Mouse (Mus musculus) liver, embryonic 14.5 days (tissue): ENCODE measurements around the gene Gas7. TPM values are rescaled to one million over a fixed set of nuclear protein-coding genes. Genes with fewer than 3 reads are reported as not detected.
A peak's percentile ranks its signal among the peaks of the same experiment; 100 is the strongest.

ENCODE experiments used
- ATAC-seq: fragments of 200-750 bp; cut with Nextera tagmentation; 2 replicates; pipeline ENCODE4 v1.8.0; 2017; ENCODE audit warnings: moderate number of reproducible peaks, mild to moderate bottlenecking, moderate library complexity; ENCODE audit not compliant: insufficient read depth
- DNase-seq, 3 experiments: peaks; one replicate each; pipeline ENCODE4 v3.0.0-alpha.2; 2012 to 2013; ENCODE audit warnings: low read depth in 3 of 3, low spot score in 3 of 3
- H3K27ac ChIP-seq: fragments of 300-500 bp; sonication (generic); 2 replicates; pipeline ENCODE4 v1.5.1; 2014; ENCODE audit warnings: moderate library complexity, mild to moderate bottlenecking, control low read depth, inconsistent platforms
- H3K27me3 ChIP-seq: fragments of 300-500 bp; sonication (generic); 2 replicates; pipeline ENCODE4 v1.6.1; 2014; ENCODE audit warnings: mild to moderate bottlenecking, low read length, moderate library complexity; ENCODE audit not compliant: control insufficient read depth, insufficient read depth
- H3K36me3 ChIP-seq: fragments of 300-500 bp; sonication (generic); replicated peaks from 2 replicates; pipeline ENCODE4 v1.6.1; 2014; ENCODE audit warnings: low read depth; ENCODE audit not compliant: control insufficient read depth, insufficient read depth
- H3K4me1 ChIP-seq, 2 experiments: fragments of 200-500 bp in 1 of 2; fragments of 300-500 bp in 1 of 2; sonication (generic) in 1 of 2; replicated peaks; 2 replicates each; pipeline ENCODE4 v1.6.1; 2012 to 2014; ENCODE audit warnings: antibody characterized with exemption in 1 of 2, inconsistent platforms in 1 of 2, low read length in 1 of 2; ENCODE audit not compliant: control insufficient read depth in 2 of 2, insufficient read depth in 2 of 2
- H3K4me2 ChIP-seq: fragments of 300-500 bp; sonication (generic); 2 replicates; pipeline ENCODE4 v1.6.1; 2014; ENCODE audit warnings: low read depth, mild to moderate bottlenecking, control low read depth, moderate library complexity
- H3K4me3 ChIP-seq, 2 experiments: fragments of 200-500 bp in 1 of 2; fragments of 300-500 bp in 1 of 2; sonication (generic) in 1 of 2; 2 replicates each; pipeline ENCODE4 v1.5.1; 2012 to 2014; ENCODE audit warnings: low read depth in 2 of 2, low read length in 2 of 2, mild to moderate bottlenecking in 2 of 2, control low read depth in 1 of 2, inconsistent platforms in 1 of 2, moderate library complexity in 1 of 2; ENCODE audit not compliant: insufficient read depth in 1 of 2
- H3K9ac ChIP-seq: fragments of 300-500 bp; sonication (generic); replicated peaks from 2 replicates; pipeline ENCODE4 v1.6.1; 2014; ENCODE audit warnings: mild to moderate bottlenecking, control low read depth, moderate library complexity
- H3K9me3 ChIP-seq: fragments of 300-500 bp; sonication (generic); 2 replicates; pipeline ENCODE4 v1.6.1; 2016; ENCODE audit warnings: low read length, mixed read lengths; ENCODE audit not compliant: control insufficient read depth
- CTCF ChIP-seq: IDR thresholded peaks from 2 replicates; pipeline ENCODE4 v1.5.1; 2016; ENCODE audit warnings: antibody characterized with exemption, low read depth, control low read depth
- EP300 ChIP-seq: IDR thresholded peaks from 2 replicates; pipeline ENCODE4 v1.6.1; 2016; ENCODE audit warnings: antibody characterized with exemption, low read depth
- WGBS: fragments of 180-500 bp; shearing (Covaris S2); extraction: QIAGEN DNeasy Blood & Tissue Kit; methylation state at CpG from one replicate; pipeline ENCODE4 v1.1.7; 2014; ENCODE audit not compliant: insufficient replicate concordance; 5-methylcytosine and 5-hydroxymethylcytosine counted together
- polyA plus RNA-seq, 2 experiments: library from polyadenylated mRNA; depleted of rRNA in 1 of 2; stranded (reverse) in 1 of 2; unstranded in 1 of 2; fragments of >200 nt; fragmentation: Nextera tagmentation in 1 of 2; extraction: Ambion mirVana in 1 of 2; gene quantifications; 2 replicates each; pipeline versions ENCODE4 v1.2.1 to v1.2.3; 2012 to 2014

Gas7 gene
- polyA plus RNA-seq, 2 experiments: 0.49 to 1.1 TPM

GRCm38 (mm10) chr11:67648651-67649407 lies 193.6 kb downstream of the Gas7 start:
- Histone ChIP-seq H3K4me3 (no peak overlapping the region), H3K9ac (no peak overlapping the region), H3K9me3 (no peaks in the 10 kb centered on the region), H3K27me3 (no peaks in the 10 kb centered on the region), H3K36me3 (no peaks in the 10 kb centered on the region), H3K4me2 (no peak overlapping the region), H3K4me1 (no peaks in the 10 kb centered on the region), H3K27ac (no peak overlapping the region)
- ATAC-seq (no peak), DNase-seq (no peak)
- 53% methylated on average over 11 of the region's 11 CpGs for WGBS
- TF ChIP-seq CTCF (no peak), EP300 (no peak)

- no peak for TF ChIP-seq EP300
- TF ChIP-seq CTCF: peak; percentile 31
- no peak overlapping the region for H3K27ac ChIP-seq
- H3K27me3 ChIP-seq: no peaks in the 10 kb centered on the region
- H3K4me2 ChIP-seq: no peak overlapping the region
- no peak for DNase-seq
- no peak for ATAC-seq
- no peak overlapping the region for H3K4me3 ChIP-seq
- H3K9ac ChIP-seq: no peak overlapping the region
- H3K9me3 ChIP-seq: no peaks in the 10 kb centered on the region
- H3K36me3 ChIP-seq: no peaks in the 10 kb centered on the region
- H3K4me1 ChIP-seq: no peaks in the 10 kb centered on the region
- WGBS: 39% methylated on average over 10 of the region's 10 CpGs
Observed at GRCm38 (mm10) chr11:67649971-67650707, 194.9 kb downstream of the Gas7 start.

- ATAC-seq (no peak), DNase-seq (no peak)
- Histone ChIP-seq H3K27me3 (no peaks in the 10 kb centered on the region), H3K4me2 (no peak overlapping the region), H3K9me3 (no peaks in the 10 kb centered on the region), H3K27ac (no peak overlapping the region), H3K9ac (no peak overlapping the region), H3K36me3 (no peaks in the 10 kb centered on the region), H3K4me3 (no peak overlapping the region), H3K4me1 (no peaks in the 10 kb centered on the region)
- TF ChIP-seq CTCF (no peak), EP300 (no peak)
- 59% methylated on average over 6 of the region's 6 CpGs for WGBS
Observed at GRCm38 (mm10) chr11:67651731-67652130, 196.5 kb downstream of the Gas7 start.

GRCm38 (mm10) chr11:67652194-67652892 lies 197.1 kb downstream of the Gas7 start:
- TF ChIP-seq CTCF: peak; percentile 60
- TF ChIP-seq EP300: no peak
- Histone ChIP-seq H3K27ac (no peak overlapping the region), H3K4me2 (no peak overlapping the region), H3K9ac (no peak overlapping the region), H3K4me3 (no peak overlapping the region), H3K4me1 (no peaks in the 10 kb centered on the region), H3K27me3 (no peaks in the 10 kb centered on the region), H3K36me3 (no peaks in the 10 kb centered on the region), H3K9me3 (no peaks in the 10 kb centered on the region)
- WGBS: 14% methylated on average over 14 of the region's 14 CpGs
- DNase-seq (no peak), ATAC-seq (no peak)

- TF ChIP-seq CTCF (no peak), EP300 (no peak)
- no peak overlapping the region for H3K27ac ChIP-seq
- H3K9ac ChIP-seq: no peak overlapping the region
- no peaks in the 10 kb centered on the region for H3K9me3 ChIP-seq
- DNase-seq: no peak
- WGBS: 39% methylated on average over 6 of the region's 6 CpGs
- H3K4me2 ChIP-seq: no peak overlapping the region
- no peaks in the 10 kb centered on the region for H3K4me1 ChIP-seq
- no peak overlapping the region for H3K4me3 ChIP-seq
- no peaks in the 10 kb centered on the region for H3K27me3 ChIP-seq
- no peak for ATAC-seq
- H3K36me3 ChIP-seq: no peaks in the 10 kb centered on the region
Observed at GRCm38 (mm10) chr11:67652893-67653255, 197.6 kb downstream of the Gas7 start.
